Mouse (Mus musculus) heart, embryonic 13.5 days (tissue): ENCODE data around the gene Farp1. TPM values are rescaled to one million over a fixed set of nuclear protein-coding genes. Genes with fewer than 3 reads are reported as not detected.
A peak's percentile ranks its signal among the peaks of the same experiment; 100 is the strongest.
"Not testable (repeated sequence)": the region's sequence is repeated elsewhere in the genome, so short reads cannot be mapped to it uniquely, and the experiment has no call there.

Experiments used
- ATAC-seq: fragments of 200-750 bp; cut with Nextera tagmentation; 2 replicates; pipeline ENCODE4 v1.8.0; 2017; ENCODE audit warnings: moderate TSS enrichment; ENCODE audit not compliant: insufficient number of reproducible peaks, low FRiP score, low TSS enrichment; ENCODE audit errors: extremely low read depth
- H3K27ac ChIP-seq: fragments of 300-500 bp; sonication (generic); replicated peaks from 2 replicates; pipeline ENCODE4 v1.5.1; 2015; ENCODE audit warnings: moderate library complexity, mild to moderate bottlenecking, inconsistent platforms
- H3K27me3 ChIP-seq: fragments of 300-500 bp; sonication (generic); replicated peaks from 2 replicates; pipeline ENCODE4 v1.6.1; 2015; ENCODE audit warnings: mild to moderate bottlenecking, inconsistent platforms
- H3K36me3 ChIP-seq: fragments of 300-500 bp; sonication (generic); 2 replicates; pipeline ENCODE4 v1.6.1; 2015; ENCODE audit warnings: mild to moderate bottlenecking, inconsistent platforms
- H3K4me1 ChIP-seq: fragments of 300-500 bp; sonication (generic); 2 replicates; pipeline ENCODE4 v1.6.1; 2015; ENCODE audit warnings: inconsistent platforms
- H3K4me2 ChIP-seq: fragments of 300-500 bp; sonication (generic); 2 replicates; pipeline ENCODE4 v1.6.1; 2015; ENCODE audit warnings: inconsistent platforms, mild to moderate bottlenecking, moderate library complexity
- H3K4me3 ChIP-seq: fragments of 300-500 bp; sonication (generic); 2 replicates; pipeline ENCODE4 v1.5.1; 2015; ENCODE audit warnings: moderate library complexity, mild to moderate bottlenecking, inconsistent platforms
- H3K9ac ChIP-seq: fragments of 300-500 bp; sonication (generic); 2 replicates; pipeline ENCODE4 v1.6.1; 2015; ENCODE audit warnings: inconsistent platforms, mild to moderate bottlenecking, moderate library complexity
- H3K9me3 ChIP-seq: fragments of 300-500 bp; sonication (generic); 2 replicates; pipeline ENCODE4 v1.6.1; 2016; ENCODE audit warnings: inconsistent platforms
- WGBS: fragments of 180-500 bp; shearing (Covaris S2); methylation state at CpG from one replicate; pipeline ENCODE4 v1.1.7; 2015; ENCODE audit warnings: mixed read lengths; 5-methylcytosine and 5-hydroxymethylcytosine counted together
- polyA plus RNA-seq: library from polyadenylated mRNA; unstranded; fragments of >200 nt; fragmentation: Nextera tagmentation; extraction: Ambion mirVana; gene quantifications from 2 replicates; pipeline ENCODE4 v1.2.1, GENCODE M21; 2015

The Farp1 gene
- polyA plus RNA-seq, 1 experiment from 2014 or later = 17.6 TPM

DNA sequence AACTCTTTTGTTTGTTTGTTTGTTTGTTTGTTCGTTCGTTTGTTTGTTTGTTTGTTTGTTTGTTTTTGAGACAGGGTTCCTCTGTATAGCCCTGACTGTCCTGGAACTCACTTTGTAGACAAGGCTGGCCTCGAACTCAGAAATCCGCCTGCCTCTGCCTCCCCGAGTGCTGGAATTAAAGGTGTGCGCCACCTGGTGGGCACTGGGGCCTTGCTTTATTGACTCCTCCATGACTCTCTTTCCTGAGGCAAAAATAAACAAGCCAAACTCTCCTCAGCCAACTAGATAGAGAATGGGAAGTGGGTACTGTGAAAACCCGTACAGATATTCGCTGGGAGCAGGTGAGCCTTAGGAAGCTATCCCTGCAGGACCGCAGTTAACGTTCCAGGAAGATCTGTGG, 154.8 kb downstream of the Farp1 start:
- H3K9me3 ChIP-seq, H3K9ac ChIP-seq, H3K4me3 ChIP-seq, ATAC-seq, H3K27me3 ChIP-seq, H3K4me2 ChIP-seq: not testable (repeated sequence)
- H3K27ac ChIP-seq = peak overlapping the region; percentile 64
- WGBS = 87% methylated on average over 10 of the region's 10 CpGs
- 0 out of 2 replicates have a peak, but pooled peaks cover 10% of the 10 kb centered on the region for H3K36me3 ChIP-seq
- peaks cover 29% of the 10 kb centered on the region for H3K4me1 ChIP-seq

DNA sequence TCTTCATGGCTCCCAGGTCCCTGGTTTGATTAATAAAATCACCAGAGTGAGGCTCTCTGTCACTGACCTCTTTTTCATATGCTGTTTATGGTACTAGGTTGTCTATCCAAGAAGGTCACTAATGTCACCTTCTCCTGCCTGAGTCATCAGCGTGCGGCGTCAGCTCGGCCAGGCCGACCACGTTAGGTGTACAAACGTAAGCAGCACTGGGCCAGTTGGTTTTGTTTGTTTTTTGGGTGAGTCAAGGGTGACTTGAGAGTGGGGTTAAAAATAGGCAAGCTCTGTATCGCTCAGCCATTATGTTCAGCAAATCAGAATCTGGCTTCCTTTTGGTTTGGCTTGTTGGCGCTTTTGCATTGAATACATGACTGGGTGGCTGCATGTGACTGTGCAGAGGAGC, 155.4 kb downstream of the Farp1 start:
- H3K4me1 ChIP-seq = peaks cover 29% of the 10 kb centered on the region
- no peaks in the 10 kb centered on the region for H3K27me3 ChIP-seq
- peak overlapping the region; percentile 64 for H3K27ac ChIP-seq
- 65% methylated on average over 9 of the region's 9 CpGs for WGBS
- no peak overlapping the region for H3K4me3 ChIP-seq
- no peak for ATAC-seq
- H3K9me3 ChIP-seq = peaks cover 1% of the 10 kb centered on the region
- no peak overlapping the region for H3K4me2 ChIP-seq
- 0 out of 2 replicates have a peak overlapping the region, but pooled peaks have one; percentile 1 for H3K9ac ChIP-seq
- peaks cover 11% of the 10 kb centered on the region for H3K36me3 ChIP-seq

DNA sequence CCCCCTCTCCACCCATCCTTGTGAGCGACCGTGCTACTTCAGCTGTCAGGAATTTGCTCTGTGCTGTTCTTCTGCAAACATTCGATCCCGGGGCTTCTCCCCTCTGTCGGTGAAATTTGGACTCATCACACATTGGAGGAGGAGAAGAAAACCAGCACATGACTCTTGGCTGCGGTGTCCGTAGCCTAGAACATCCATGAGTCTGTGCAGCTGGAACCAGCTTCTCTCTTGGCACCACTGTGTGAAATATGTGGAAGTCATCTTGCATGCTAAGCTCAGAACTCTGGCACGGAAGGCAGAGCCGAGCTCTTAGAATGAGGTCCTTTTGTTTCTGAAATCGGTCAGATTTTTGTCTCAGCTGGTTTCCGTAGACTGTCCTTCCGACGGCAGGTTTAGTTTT, 156.7 kb downstream of the Farp1 start:
- Histone ChIP-seq H3K36me3 (peaks cover 19% of the 10 kb centered on the region), H3K9ac (no peak overlapping the region), H3K4me1 (peaks cover 29% of the 10 kb centered on the region), H3K4me2 (no peak overlapping the region), H3K9me3 (peaks cover 5% of the 10 kb centered on the region), H3K27me3 (no peaks in the 10 kb centered on the region), H3K4me3 (no peak overlapping the region), H3K27ac (0 out of 2 replicates have a peak overlapping the region, but pooled peaks have one; percentile 8)
- ATAC-seq = no peak
- 61% methylated on average over 13 of the region's 13 CpGs for WGBS

DNA sequence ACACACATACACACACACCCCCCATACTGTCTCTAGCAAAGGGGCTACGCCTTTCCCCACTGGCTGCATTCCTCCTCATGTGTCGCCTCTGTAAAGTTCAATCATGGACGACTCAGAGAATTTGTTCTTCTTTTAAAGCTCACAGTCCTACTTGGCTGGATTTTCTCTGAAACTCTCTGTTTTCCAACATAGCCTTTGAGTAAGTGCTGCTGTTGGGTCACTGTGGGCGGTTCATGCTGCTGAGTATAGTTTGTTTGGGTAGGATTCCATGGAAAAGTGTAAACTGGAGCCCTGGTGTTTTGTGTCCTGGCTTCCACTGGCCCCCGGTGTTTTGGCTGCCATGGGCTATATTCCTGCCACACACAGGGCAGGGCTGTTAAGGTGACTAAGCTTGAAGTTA, 157.4 kb downstream of the Farp1 start:
- Histone ChIP-seq H3K4me3 (no peak overlapping the region), H3K4me1 (peaks cover 29% of the 10 kb centered on the region), H3K27me3 (no peaks in the 10 kb centered on the region), H3K4me2 (no peak overlapping the region), H3K36me3 (peaks cover 15% of the 10 kb centered on the region), H3K9me3 (peaks cover 5% of the 10 kb centered on the region), H3K27ac (no peak overlapping the region), H3K9ac (no peak overlapping the region)
- 75% methylated on average over 5 of the region's 5 CpGs for WGBS
- ATAC-seq = no peak

DNA sequence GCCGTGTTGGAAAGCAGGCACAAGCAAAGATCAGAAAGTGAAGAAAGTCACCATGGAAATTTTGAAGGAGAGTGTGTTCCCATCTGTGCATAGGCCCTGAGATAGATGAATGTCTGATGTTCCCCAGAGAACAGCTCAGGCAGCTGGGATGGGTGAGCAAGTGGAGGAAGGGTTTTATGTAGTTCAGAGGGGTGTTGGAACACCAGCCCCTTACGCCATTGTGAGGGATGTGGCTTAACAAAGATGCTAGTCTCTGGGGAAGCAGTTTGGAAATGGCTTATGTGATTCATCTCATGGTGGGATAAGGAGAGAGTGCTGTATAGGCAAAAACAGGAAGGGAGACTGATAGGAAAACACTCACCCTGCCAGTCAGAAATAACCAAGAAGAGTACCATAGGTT, 159.0 kb downstream of the Farp1 start:
- 85% methylated on average over 2 of the region's 2 CpGs for WGBS
- Histone ChIP-seq H3K4me1 (peaks cover 40% of the 10 kb centered on the region), H3K4me2 (no peak overlapping the region), H3K27ac (no peak overlapping the region), H3K4me3 (no peak overlapping the region), H3K9me3 (peaks cover 5% of the 10 kb centered on the region), H3K36me3 (peaks cover 11% of the 10 kb centered on the region), H3K27me3 (no peaks in the 10 kb centered on the region), H3K9ac (no peak overlapping the region)
- ATAC-seq = no peak

DNA sequence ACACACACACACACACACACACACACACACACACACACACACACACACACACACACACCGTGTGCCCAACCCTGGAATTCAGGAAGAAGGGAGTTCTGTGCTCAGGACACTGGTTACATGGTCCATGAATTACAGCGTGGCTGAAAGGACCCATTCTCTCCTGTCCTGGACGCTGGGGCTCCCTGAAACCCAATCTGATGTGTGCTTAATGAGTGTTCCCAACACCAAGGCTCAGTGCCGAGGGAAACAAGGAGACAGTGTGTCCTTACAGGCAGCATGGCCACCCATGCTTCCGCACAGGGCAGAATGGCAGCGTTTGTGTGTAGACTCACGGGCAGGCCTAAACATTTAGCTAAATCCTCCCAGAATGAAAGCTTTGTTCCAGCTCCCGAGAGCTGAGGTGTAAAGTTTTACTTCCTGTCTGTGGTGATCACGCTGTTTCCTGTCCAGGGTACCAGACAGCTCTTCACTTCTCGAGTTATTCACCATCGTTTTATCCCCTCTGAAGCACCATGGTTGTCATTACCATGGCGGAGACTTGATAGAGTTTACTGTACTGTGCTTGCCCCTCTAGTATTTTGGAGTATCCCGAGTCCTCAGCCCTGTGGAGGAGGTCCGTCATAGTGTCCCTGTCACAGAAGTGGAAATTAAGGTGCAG, 164.0 kb downstream of the Farp1 start:
- Histone ChIP-seq H3K9me3 (peaks cover 5% of the 10 kb centered on the region), H3K9ac (0 out of 2 replicates have a peak overlapping the region, but pooled peaks have one; percentile 34), H3K4me2 (peak overlapping the region; percentile 27), H3K27ac (peak overlapping the region; percentile 67), H3K4me1 (peaks cover 54% of the 10 kb centered on the region), H3K36me3 (peaks cover 11% of the 10 kb centered on the region), H3K27me3 (no peaks in the 10 kb centered on the region), H3K4me3 (no peak overlapping the region)
- no peak for ATAC-seq
- WGBS = 54% methylated on average over 14 of the region's 14 CpGs

DNA sequence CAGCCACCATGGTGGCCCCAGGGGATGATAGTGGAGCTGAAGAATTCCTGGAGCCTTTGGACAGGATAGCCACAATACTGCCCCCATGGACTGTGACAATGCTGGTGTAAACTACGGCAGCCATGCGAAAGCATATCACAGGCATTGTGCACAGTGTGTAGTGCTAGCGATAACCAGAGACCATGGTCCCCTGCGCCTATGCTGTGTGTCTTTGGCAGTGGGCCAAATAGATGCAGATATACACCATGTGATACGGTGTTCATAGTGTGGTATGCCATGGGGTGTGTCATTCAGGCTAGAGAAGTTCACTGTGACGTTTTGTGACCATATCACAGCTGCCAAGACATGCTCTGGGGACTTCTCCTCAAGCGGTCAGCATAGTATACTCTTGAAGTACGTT, 164.8 kb downstream of the Farp1 start:
- Histone ChIP-seq H3K27me3 (no peaks in the 10 kb centered on the region), H3K4me2 (peak overlapping the region; percentile 27), H3K9me3 (peaks cover 5% of the 10 kb centered on the region), H3K9ac (no peak overlapping the region), H3K4me1 (peaks cover 56% of the 10 kb centered on the region), H3K4me3 (no peak overlapping the region), H3K36me3 (peaks cover 11% of the 10 kb centered on the region), H3K27ac (peak overlapping the region; percentile 63)
- peak; percentile 69; the same call in 1 of the 2 replicates for ATAC-seq
- WGBS = 17% methylated on average over 8 of the region's 8 CpGs

DNA sequence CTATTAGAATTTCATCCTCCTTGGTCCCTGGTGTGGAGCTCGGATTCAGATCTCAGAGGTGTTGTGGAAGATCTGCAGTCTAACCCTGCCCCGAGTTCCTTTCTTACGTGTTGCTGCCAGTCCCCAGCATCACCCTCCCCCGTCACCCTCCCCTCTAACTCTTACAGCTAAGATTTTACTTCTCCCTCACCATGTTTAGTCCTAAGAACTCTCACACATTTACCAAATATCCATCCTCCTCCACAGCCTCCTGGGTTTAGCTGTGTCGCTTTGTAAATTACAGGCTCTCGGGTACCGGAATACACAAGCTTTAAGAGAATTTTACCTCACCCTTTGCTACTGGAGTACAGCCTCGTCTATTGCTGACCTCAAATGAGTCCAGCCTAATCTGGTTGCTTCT, 165.4 kb downstream of the Farp1 start:
- H3K4me1 ChIP-seq = peaks cover 62% of the 10 kb centered on the region
- H3K27me3 ChIP-seq = no peaks in the 10 kb centered on the region
- peaks cover 11% of the 10 kb centered on the region for H3K36me3 ChIP-seq
- 59% methylated on average over 8 of the region's 8 CpGs for WGBS
- peak overlapping the region; percentile 63 for H3K27ac ChIP-seq
- H3K9ac ChIP-seq = peak overlapping the region; percentile 50
- no peak for ATAC-seq
- no peak overlapping the region for H3K4me3 ChIP-seq
- H3K9me3 ChIP-seq = peaks cover 4% of the 10 kb centered on the region
- no peak overlapping the region; the same call in 1 of the 2 replicates for H3K4me2 ChIP-seq

DNA sequence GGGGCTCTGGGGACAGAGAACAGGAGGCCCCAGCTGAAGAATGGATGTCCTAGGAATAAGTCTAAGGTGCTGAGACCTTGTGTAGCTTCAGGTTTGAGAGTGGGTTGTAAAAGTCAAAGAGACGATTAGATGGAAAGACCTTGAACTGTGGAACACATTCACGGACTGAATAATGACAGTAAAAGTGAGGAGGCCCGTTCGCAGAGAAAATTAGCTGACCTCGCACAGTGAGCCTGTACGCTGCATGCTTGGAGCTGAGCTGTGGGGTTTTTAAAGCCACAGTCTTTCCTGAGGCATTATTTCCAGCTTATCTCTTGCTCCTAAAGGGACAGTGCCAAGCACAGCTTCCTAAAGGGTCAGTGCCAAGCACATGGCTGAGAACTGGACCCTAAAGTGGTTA, 166.2 kb downstream of the Farp1 start:
- peak overlapping the region; percentile 50; the same call in 1 of the 2 replicates for H3K9ac ChIP-seq

DNA sequence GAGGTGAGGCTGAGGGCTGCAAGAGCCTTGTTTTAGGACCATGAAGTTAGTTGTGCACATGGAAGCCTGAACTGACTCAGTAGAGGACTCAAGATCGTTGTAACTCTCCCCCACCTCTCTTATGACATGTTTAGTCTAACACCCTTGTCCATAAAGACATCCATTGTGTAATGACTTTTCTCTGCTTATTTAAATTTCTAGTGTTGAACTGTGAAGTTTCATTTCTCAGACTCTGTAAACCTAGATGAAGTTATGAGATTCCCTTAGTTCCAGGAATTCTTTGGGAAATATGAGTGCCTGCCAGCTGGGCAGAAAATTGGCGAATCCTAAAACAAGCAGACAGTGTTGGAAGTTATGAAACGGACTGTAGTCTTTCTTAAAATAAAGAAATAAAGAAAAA, 170.5 kb downstream of the Farp1 start:
- no peak for ATAC-seq
- H3K9me3 ChIP-seq = no peaks in the 10 kb centered on the region
- no peak overlapping the region for H3K9ac ChIP-seq
- H3K27me3 ChIP-seq = no peaks in the 10 kb centered on the region
- H3K4me2 ChIP-seq = no peak overlapping the region
- H3K27ac ChIP-seq = no peak overlapping the region
- peaks cover 28% of the 10 kb centered on the region for H3K36me3 ChIP-seq
- peaks cover 47% of the 10 kb centered on the region for H3K4me1 ChIP-seq
- no peak overlapping the region for H3K4me3 ChIP-seq
- 70% methylated on average over 3 of the region's 3 CpGs for WGBS

More for the DNA sequence above, 166.2 kb downstream of the Farp1 start:
- 0 out of 2 replicates have a peak, but pooled peaks cover 5% of the 10 kb centered on the region for H3K36me3 ChIP-seq
- H3K9me3 ChIP-seq = no peaks in the 10 kb centered on the region
- 60% methylated on average over 6 of the region's 6 CpGs for WGBS
- peaks cover 62% of the 10 kb centered on the region for H3K4me1 ChIP-seq
- peak overlapping the region; percentile 40; the same call in 1 of the 2 replicates for H3K27ac ChIP-seq
- H3K4me3 ChIP-seq = no peak overlapping the region
- 0 out of 2 replicates have a peak, but pooled peaks have one; percentile 4 for ATAC-seq
- no peak overlapping the region for H3K4me2 ChIP-seq
- no peaks in the 10 kb centered on the region for H3K27me3 ChIP-seq

DNA sequence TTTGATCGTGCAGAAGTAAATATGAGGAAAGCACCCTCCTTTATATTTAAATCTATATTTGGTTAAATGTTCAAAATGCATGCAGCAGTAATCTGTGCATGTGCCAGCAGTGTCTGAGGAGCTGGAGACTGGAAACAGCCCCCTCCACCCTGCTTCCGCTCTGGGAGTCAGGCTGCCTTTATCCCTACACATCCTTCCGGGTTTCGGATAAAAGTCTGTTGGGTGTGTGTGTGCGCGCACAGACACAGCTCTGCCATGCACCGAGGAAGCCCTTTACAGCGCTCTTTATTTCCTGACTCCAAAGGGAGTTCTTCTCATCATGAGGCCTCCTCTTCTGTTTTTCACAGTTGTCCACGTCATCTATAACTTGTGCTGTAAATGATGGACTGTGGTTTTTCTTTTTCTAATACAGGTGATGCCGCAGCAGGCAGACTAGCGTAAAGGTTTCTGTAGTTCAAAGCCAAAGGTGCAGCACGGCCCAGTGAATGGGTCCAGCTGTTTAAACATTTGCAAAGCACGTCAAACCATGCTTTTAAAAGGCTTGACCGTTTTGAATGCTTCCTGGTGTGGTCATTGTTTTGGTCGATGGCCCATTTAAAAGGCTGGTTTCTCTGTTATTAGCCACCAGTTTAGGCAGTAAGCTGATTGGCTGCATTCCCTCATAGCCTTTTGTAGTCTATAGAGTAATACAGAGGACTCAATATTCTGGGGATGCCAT, 172.6 kb downstream of the Farp1 start:
- H3K36me3 ChIP-seq = peaks cover 38% of the 10 kb centered on the region
- H3K4me2 ChIP-seq = no peak overlapping the region
- H3K27me3 ChIP-seq = no peaks in the 10 kb centered on the region
- no peak for ATAC-seq
- H3K9ac ChIP-seq = 0 out of 2 replicates have a peak overlapping the region, but pooled peaks have one; percentile 9
- 73% methylated on average over 15 of the region's 15 CpGs for WGBS
- H3K27ac ChIP-seq = peak overlapping the region; percentile 17; the same call in 1 of the 2 replicates
- H3K9me3 ChIP-seq = no peaks in the 10 kb centered on the region
- H3K4me3 ChIP-seq = no peak overlapping the region
- peaks cover 27% of the 10 kb centered on the region for H3K4me1 ChIP-seq
